Mouse (Mus musculus) kidney, postnatal 25 days (tissue): ENCODE results near the gene Tcaf3.
A peak's percentile ranks its signal among the peaks of the same experiment; 100 is the strongest.

Experiments used
- DNase-seq, 2 experiments: peaks; one replicate each; pipeline ENCODE4 v3.0.0; 2021; ENCODE audit warnings: mixed read lengths in 2 of 2

Tcaf3 gene

DNA sequence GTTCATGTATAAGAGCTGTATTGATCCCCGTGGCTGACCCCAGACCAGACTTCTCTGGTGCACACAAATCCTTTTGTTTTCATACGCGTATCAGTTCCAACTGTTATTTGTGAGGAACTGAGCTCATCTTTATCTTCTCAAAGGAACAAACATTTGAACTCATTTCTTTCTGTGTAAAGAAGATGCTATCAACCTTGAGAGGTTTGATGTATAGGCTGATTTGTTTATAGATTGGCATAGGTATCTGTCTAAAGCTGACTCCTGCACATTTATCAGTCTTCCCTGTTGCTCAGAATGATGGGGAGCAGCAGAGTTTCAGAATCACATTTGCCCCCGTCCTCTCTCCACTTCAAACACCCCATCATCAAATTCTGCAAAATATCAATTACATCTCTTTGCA, at the start of gene Tcaf3:
Gene Tcaf3, minus strand, starts transcription at position 101 of the 400 bp plus-strand sequence.
- DNase-seq, result no peak

DNA sequence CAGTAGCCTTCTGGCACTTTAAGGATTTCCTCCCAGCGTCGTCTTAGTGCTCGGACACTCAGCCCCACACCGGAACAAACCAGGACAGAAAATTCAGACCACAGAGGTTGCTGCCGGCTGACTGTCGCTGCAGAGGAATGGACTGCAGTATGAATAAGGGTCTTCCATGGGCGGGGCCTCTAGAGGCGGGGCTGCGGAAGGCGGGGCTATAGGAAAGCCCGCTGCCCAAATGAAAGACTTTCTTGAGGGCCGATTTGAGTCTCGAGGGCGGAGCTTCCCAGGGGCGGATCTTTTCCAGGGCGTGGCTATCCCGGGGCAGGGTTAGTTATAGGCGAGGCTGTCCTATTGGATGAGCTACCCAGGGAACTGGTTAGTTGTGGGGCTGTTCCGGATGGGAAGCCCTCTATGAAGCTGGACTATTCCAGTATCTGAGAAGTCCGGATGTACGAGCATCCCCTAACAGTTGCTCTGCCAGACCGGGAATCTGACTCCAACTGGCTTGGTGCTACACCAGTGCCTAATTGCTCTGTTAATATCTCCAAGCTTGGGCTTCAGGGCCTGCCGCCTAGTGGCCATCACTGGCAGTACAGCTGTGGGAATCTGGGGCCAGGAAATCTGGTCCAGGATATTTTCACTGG, 47.5 kb upstream of the Tcaf3 start, which contains the start of gene Tcaf2:
Gene Tcaf2, minus strand, starts transcription at position 343 of the 638 bp plus-strand sequence.
- peak; percentile 93 to 94 for DNase-seq

DNA sequence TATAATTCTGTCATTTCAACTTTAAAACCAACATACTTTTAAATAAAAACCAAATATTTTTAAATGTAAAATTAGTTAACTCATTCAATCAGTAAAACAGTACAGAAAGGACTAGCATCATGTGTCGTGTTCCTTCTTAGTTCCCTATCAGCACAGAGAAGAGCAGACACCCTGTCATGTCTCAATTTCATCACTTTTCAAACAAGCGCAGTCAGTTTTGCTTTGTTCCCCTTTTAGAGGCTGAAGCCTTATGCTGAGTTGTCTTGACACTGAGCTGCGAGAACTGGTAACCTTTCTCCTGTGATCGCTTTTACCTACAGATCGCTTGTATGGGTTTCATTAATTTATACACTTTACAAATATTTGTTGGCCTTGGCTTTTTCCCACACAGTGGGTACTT, 36.9 kb upstream of the Tcaf3 start:
- no peak for DNase-seq

DNA sequence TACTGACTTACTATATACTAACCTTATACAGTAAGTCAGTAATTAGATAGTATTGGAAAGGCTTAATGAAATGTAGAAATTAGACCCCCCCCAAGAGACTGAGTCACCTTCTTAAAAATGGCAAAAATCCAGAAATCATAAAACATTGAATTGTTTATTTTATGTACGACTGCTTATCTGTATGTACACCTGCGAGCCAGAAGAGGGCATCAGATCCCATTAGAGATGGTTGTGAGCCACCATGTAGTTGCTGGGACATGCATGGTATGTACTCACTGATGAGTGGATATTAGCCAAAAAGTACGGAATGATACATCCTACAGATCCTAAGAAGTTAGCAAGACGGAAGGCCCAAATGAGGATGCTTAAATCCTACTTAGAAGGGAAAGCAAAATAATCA, 33.9 kb upstream of the Tcaf3 start:
- DNase-seq, result no peak

DNA sequence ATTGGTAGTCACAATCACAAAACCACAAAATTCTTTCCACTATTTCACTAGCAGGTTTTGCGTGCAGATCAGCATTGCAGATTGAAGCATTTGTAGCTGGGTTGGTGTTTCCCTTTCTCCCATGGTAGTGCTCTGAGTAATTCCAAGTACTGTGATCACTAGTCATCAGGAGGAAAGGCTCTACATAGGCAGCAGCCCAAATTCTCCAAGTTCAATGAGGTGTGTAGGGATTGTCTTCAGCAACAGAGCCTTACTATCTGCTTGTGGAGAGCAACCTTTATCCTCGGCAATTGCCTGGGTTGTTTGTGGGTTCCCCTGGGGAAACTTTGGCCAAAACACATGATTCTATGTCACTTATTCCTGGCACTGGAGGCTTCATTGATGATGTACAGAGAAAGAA, 19.4 kb upstream of the Tcaf3 start:
- no peak for DNase-seq

DNA sequence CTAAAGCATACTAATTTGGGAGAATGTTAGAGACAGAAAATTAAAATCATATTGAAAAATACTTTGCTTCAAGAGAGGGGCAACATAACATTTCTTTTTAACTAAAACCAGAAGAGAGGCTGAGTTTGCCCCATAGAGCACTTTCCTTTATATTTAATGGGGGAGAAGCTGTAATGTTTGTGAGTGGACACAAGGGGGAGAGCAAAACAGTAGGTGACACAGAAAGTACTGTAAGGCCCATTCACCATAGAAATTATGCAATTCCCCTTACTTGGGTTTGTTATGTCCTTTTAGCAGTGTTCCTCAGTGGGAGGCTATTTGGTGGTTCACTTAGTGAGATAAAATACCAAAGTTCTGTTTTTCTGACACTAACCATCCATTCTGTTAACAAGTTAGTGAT, 14.7 kb upstream of the Tcaf3 start:
- DNase-seq, result no peak

DNA sequence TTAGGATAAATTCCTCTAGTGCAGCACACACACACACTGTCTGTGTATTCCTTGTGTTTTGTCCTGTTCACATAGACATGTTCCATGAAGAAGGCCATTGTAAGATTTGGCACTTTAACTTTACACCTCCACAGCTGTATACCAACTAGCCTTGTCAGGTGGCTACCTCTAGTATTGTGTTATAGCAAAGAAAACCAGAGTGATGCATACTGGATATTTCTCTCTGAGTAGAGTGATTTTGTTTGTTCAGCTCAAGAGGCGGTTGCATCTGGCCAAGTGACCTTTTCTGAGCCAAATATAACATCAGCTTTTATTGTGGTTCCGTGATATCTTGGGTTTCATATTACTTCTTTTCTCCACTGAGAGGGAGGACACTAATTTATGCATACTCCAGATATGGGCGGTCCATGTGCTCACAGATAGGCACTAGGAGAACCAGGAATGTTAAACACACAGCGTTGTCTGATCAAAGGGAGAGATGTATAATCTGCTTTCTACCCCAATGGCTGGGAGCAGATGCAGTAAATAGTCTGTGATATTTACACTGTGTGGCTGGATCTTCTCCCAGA, 13.5 kb upstream of the Tcaf3 start:
- DNase-seq, result no peak

DNA sequence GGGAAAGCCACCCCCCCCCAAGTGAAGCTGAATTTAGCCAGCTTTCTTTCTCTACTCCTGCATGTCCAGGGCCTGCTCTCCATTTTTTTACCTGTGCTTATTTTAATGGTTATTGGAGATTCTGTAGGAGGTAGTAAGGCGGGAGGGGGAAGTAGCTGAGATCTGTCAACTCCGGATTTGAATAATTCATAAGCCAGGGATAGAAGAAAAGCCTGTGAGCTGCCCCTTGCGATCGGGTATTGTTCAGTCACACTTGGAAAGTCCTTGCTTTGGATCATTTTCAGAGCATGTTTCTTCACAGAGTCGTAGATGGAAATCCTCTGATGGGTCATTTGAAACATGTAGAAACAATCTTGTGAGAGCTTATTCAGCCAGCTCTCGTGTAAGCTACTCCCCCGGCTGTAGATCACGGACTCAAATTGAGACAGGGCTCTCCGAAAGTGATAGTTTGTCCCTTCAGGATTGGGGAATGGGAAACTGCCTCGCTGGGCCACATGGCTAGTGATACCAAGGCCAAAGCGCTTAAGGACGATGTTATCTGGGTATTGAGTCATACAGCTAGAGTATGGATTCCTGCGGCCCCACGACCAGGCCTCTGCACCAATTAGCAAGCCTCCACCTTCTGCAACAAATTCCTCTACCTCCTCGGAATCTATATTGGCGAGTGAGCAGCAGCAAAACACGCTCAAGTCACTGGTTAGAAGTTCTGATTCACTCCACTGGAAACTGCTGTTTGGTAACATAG, 4.2 kb downstream of the Tcaf3 start:
- no peak for DNase-seq

DNA sequence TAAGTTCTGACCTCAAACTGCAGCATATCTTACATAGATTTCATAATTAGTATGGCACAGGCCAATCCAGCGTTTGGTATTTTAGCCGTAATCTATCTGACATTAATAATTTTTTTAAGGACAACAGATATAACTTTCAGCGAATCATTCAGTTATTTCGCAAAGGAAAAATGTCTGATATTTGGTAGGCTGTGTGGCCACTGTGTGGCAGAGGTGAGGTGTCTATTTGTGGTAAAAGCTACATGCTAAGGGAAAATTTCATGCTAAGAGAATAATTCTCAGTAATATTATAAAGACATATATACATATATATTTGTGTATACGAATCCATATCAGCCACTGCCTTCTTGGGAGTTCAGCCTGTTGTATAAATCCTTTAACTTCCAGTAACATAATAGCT, 10.9 kb downstream of the Tcaf3 start:
- no peak for DNase-seq

DNA sequence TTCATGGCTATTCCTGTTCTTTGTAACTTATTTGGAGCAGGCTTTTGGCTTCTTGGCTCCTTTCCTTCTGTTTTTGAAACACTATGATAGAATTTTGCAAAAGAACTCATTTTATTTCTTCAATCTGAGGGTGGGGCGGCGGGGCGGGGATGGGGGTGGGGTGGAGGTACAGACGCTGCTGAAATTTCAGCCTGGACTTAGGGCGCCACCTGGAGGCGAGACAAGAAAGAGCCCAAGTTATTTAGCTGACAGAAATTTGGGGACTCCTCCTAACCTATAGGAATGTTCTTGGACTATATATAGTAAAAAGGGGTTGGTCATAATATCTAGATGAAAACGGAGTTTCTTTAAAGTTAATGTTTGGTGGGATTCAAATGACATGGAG, 14.0 kb downstream of the Tcaf3 start:
- DNase-seq, result peak; percentile 54 to 68

DNA sequence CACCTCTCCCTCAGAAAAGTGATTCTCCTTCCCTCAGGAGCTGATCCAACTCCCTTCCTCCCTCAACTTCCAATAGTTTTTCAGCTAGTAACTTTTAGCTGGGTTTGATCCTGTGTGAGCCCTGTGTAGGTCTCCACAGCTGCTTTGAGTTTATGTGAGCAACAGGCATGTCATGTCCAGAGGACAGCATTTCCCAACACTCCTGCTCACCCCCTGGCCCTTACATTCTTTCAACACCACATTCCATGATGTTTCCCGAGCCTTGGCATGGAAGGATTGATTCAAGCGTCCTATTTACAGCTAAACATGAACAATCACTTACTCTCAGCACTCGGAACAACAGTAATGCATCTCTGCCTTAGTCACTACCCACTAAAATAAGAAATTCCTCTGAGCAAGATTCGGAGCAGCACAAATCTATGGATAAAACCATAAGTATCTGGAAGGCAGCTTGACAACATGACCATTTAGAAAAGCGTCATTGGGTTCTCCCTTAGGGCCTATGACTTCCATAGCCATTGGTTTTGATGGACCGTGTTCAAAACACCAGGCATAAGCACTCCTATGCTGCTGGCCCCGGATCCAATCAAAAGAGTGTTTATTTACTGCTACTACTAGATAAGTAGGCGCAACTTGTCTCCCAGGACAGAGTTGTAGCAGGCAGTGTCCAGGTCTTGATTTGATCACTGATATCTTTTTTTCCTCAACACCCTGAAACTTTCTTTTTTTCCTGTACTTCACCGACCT, 14.6 kb downstream of the Tcaf3 start:
- DNase-seq, result no peak

DNA sequence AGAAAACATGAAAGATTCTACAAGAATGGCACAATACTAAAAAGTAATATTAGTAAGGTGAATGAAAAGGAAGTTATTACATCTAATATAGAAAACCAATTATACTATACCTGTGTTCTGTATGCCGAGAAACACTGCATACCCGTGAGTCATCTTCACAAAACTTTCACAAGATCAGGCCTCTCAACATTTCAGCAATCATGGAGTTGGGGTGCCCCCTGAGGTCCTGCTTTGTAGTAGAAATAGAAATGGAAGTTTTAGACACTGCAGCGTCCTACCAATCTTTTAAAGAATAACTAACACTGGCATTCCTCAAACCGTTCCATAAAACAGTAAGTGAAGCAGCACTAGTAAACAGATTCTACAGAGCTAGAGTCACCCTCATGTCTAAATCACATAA, 18.8 kb downstream of the Tcaf3 start:
- DNase-seq, result no peak

DNA sequence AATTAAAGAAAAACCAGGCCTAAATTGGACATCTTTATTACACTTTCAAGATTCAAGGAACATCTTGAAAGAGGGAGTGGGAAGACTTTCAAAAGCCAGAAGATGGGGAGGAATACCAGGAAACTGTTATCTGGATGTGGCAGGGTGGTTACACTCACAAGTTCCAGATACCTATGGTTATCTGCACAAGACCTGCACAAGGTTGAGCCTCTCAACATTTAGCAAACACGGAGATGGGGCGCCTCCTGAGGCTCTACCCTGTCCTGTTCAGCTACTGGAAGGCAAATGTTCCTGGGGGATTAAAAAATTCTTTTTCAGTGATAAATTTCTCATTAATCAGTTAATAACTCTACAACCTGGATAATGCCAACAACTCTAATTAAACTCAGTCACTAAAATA, 20.1 kb downstream of the Tcaf3 start:
- no peak for DNase-seq

DNA sequence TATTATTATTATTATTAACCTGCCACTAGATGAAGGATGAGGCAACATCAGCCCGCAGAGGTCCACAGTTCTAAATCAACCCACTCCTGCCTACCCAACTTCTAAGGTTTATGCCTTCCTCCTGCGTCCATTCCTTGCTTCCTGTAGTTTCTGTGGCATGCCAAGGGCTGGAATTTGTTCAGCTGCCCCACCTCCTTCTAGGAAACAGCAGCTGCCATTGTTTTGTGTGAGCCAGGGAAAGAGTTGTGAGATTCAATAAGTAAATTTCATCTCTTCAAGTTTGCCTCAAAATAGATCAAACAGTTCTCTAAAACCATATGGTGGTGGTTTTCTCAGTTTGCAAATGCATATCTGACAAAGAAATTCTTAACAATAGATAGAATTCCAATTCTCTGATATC, 29.3 kb downstream of the Tcaf3 start:
- DNase-seq, result no peak

DNA sequence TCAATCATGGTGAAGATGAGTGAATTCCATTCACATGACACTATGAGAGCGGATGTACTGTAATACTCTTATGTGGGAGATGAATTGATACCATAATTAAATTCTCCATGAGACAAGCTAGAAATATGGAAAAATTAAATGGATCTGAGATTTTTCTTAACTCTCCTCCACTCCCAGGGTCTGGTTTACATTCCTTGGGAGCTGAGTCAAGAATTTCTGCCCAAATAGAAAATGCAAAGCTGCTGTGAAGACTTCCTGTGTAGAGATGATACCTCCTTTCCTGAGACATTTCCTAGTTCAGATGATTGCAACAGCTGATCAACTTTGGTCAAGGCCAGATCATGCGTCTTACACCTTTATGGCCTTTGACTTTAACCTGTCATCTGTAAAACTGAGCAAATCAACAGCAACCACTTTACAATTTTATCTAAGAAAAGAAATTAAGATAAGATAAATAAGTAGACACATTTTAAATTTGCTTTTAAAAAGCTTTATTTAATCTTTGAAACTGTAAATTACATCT, 31.4 kb downstream of the Tcaf3 start:
- DNase-seq, result no peak

DNA sequence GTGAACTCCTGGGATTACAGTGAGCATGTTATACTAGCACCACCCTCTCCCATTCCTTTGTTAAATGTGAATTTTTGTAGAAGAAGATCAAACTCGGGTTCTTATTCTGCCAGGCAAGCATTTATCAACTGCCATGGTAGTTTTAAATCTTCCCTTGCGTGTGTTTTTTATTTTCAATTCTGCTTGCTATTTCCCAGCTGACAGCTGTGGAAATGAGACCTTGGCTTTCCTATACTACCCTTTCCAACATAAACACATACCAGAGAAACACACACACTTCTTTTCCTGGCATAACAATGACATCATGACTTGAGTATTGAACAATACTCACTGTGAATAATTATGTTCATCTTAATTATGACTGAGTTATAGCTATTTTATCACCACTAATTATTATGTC, 35.2 kb downstream of the Tcaf3 start:
- no peak for DNase-seq

DNA sequence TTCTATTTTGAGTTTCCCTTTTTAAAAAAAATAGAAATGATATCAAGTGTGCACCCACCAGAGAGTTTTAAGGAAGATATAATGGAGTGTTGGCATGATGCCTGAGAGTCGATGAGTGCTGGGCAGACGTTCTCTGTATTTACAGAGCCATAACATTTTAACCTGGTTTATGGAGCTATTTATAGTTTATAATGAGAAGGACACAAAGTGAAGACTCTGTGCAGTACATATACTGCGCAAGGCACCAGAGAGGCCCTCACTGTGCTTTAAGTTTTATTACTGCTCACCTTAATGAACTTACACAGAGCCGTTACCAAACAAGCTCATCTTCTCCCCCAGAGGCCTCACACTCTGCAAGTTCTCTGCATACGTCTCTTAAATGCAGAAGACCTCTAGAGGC, 36.6 kb downstream of the Tcaf3 start:
- no peak for DNase-seq

DNA sequence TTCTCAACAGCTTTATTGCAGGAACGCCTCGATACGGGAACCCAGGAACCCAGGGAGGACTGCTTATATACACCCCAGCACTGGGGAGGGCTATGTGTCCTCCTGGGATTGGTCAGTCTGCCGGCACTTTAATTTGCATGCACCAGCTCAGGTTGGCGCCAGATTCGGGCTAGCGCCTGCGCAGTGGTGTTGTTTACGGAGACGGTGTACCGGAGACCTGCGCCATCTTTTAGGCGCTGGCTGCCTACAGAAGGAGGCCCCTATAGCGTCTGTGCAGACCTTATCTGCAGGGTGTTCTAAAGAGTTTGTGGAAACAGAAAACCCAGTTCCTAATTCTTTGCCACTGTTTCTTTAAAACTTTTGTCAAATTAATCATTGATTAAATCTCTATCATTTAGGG, 38.9 kb downstream of the Tcaf3 start:
- DNase-seq, result no peak

DNA sequence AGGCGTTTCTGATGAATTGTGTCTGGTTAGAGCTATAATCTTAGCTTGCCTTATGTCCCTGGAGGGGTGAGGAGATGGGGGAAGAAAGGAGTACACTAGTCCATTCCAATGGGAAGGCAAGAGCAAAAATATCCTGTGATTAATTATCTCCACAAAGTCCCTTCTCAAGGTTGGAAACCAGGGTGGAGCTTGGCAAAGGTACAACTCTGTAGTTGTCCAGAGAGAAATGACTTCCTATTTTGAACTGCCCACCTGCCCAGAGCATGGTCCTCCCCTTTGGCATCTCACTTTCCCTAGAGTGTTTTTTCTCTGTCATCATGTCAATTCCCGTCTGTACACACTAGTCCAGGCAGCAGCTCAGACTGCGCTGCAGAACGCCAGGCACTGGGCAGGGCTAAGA, 50.0 kb downstream of the Tcaf3 start, which contains the start of gene Olfr455:
Gene Olfr455, minus strand, starts transcription at position 127 of the 400 bp plus-strand sequence.
- peak in 1 of 2 experiments; percentile 15 for DNase-seq

DNA sequence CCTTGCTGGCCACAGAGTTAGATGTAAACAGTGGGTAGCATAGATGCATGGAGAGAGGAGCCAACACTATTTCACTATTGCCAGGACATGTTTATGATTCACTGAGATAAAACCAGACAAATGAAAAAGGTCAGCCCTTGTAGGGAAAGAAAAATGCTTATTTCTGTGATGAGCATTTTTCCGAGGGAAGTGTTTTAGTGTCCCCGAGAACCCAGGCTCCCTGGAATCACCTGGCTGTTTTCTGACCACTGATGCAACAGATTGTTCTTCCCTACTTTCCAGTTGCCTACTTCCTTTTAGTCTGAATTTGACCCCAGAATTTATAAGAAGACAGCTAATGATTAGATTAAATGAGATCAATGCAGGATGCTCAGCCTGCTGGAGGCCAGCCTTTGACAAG, 51.3 kb downstream of the Tcaf3 start:
- DNase-seq, result no peak

DNA sequence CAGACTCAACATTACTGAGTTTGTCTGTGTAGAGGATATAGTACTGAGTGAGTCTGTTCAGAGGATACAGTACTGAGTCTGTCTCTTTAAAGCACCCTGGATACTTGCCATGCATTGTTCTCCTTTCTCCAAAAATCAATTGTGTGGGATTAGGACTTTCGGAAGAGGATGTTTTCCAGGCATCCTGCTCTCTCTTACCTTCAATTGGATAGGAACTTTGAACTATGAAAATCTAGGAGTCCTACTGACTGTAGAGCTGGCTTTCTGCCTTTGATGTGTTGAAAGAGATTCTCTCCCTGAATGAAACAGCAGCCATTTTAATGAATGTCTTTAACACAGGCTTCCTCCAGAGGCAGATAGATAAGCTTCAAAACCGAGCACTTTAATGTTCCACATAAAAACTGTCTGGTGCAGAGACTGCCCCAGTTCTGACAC, 52.0 kb downstream of the Tcaf3 start:
- peak in 1 of 2 experiments; percentile 9 for DNase-seq

DNA sequence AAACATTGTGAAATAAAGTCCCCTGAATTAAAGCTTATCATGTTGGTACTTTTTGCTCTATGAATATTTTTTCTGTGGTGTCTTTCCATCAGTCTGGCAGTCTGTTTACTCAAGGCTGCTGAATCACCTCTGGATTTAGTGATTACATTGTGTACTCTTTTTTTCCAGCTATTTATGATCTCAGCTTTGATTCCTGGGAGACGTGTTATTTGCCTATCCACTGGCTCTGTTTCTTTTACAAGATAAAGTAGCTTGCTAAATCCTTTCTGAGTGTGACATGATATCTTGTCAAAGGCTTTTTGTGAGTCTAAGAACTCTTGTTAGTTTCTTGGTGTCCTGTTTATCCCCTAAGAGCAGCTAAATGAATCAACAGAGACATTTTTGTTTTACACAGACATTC, 52.6 kb downstream of the Tcaf3 start:
- no peak for DNase-seq
